Mouse (Mus musculus) neutrophil, adult 5-6 weeks (primary cell): ENCODE results near the gene Defb21. TPM values are rescaled to one million over a fixed set of nuclear protein-coding genes. Genes with fewer than 3 reads are reported as not detected.

Experiments
- ATAC-seq: fragments of 151-379, 151-347 bp; 2 replicates; pipeline ENCODE4 v1.8.0; 2017; ENCODE audit warnings: mild to moderate bottlenecking, moderate TSS enrichment; ENCODE audit not compliant: insufficient number of reproducible peaks, poor library complexity, low FRiP score, severe bottlenecking; ENCODE audit errors: extremely low read depth
- total RNA-seq: library from RNA; stranded (forward); fragments of 200-1000 nt; gene quantifications from 2 replicates; pipeline ENCODE4 v1.2.3, GENCODE M21; 2017

Defb21 gene
- total RNA-seq, 1 experiment from 2014 or later: not detected

DNA sequence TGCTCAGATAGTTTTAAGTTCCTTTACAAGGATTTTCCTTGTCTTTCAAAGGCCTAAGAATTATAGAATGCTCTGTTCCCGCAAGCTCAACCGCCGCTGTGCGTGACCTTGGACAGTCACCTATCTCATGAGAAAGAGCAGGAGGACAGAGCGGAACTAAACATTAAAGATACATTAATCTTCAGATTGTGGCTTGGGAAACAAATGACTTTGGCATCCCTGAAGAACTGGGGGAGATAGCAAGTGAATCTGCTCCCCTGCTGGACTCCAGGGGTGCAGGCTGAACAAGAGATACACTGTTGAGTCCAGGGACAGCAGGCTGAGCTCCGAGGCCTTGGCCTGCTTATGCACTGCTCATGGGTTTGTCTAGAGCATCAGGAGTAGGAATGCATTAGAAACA lies 27.5 kb downstream of the Defb21 start:
- no peak for ATAC-seq

DNA sequence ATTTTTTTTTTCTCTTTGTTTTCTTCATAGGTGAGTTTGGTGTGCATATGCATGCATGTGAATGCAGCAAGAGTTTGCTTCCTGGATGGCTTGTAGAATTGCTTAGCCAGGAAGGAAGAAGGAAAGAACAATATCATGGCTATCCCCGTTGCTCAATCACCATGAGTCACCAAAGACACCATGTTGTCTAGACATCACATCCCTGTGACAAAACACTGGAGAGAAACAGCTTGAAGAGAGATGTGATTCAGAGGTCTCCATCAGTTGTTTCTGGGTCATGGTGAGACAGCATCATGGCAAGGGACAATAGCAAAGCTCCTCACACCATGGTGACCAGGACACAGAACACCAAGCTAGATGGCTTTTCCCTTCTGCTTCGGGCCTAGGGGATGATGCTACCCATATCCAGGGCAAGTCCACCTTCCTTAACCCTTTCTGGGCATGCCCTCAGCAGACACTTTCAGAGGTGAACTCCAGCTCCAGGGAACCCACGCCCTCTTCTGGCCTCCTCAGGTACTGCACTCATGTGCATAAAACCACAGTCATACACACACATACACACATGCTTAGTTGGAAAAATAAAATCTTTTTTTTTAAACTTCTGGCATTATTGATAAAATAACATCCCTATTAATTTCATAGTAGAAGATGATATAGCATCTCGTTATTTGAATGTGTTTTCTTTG lies 28.9 kb downstream of the Defb21 start:
- no peak for ATAC-seq

DNA sequence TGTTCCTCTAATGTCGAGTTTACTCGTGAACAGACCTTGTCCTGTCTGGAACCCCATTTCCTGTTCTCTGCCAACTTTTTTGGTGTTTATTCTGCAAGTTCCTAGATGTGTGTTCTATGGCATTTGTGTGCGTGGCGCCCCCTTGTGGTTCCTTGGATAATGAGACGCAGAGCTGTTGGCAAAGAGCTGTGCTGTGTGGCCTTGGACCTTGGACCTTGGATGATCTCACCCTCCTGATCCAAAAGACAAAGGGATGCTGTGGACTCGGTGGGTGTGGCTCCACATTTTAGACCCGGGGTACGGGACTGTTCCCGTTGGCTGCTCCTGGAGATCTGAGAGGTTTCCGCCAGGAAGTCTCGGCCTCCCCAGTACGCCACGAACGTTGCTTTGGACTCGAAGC lies 31.5 kb downstream of the Defb21 start, which contains the start of gene Defb36:
Defb36 (plus strand) TSS at position 271 of the 400 bp plus-strand sequence.
- ATAC-seq: no peak

DNA sequence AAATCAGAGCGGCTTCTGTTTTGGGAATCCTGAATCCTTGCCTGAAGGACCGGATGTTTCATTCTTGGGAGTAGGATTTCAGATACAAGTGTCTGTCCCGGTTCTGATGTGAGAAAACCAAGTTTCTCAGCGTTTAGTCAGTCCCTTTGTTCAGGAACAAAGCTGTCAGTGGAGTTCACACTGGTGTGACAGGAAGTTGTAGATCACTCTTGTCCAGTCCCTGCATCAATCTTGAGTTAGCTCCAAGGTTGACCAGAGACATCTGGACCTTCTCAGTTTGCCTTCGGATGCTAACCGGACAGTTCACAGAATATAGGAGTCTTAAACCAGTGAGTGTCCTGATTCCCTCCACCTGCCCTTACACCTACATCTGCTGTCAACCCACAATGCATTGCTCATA lies 35.2 kb downstream of the Defb21 start:
- ATAC-seq: no peak

GRCm38 (mm10) chr2:152608719-152609118 lies 36.2 kb downstream of the Defb21 start:
- no peak for ATAC-seq

- no peak for ATAC-seq
Observed at GRCm38 (mm10) chr2:152612193-152612592, 39.6 kb downstream of the Defb21 start.

DNA sequence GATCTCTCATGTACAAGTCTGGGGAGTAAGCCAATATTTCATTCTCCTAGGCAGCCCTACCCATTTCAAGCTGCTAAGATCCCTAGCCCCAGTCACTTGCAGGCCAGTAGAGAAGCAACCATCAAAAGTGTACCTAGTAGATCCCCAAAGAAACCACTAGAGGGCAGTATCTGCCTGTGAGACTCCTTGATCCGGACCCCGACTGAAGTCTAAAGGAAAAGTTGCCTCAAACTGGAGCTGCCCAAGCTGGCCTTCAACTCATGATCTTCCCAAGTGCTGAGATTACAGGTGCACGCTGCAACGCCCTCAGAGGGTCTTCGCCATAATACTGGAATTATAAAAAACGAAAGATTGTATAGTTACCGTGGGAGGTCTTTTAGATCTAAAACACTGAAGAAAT lies 43.0 kb downstream of the Defb21 start:
- ATAC-seq: peak; percentile 48; the same call in 1 of the 2 replicates

- ATAC-seq: no peak
Observed at GRCm38 (mm10) chr2:152616470-152616869, 43.9 kb downstream of the Defb21 start.

DNA sequence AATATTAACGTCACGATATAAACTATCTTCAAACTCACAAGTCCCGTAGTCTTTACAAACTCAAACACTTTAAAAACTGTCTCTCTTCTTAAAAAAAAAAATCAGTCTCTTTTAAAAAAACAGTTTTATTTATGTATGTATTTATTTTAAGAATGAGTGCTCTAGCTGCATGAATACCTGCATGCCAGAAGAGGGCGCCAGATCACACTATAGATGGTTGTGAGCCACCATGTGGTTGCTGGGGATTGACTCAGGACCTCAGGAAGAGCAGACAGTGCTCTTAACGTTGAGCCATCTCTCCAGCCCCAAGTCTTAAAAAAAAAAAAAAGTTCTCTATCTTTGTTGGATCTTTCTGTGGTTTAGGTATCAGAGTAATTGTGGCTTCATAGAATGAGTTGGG lies 44.8 kb downstream of the Defb21 start:
- no peak for ATAC-seq

DNA sequence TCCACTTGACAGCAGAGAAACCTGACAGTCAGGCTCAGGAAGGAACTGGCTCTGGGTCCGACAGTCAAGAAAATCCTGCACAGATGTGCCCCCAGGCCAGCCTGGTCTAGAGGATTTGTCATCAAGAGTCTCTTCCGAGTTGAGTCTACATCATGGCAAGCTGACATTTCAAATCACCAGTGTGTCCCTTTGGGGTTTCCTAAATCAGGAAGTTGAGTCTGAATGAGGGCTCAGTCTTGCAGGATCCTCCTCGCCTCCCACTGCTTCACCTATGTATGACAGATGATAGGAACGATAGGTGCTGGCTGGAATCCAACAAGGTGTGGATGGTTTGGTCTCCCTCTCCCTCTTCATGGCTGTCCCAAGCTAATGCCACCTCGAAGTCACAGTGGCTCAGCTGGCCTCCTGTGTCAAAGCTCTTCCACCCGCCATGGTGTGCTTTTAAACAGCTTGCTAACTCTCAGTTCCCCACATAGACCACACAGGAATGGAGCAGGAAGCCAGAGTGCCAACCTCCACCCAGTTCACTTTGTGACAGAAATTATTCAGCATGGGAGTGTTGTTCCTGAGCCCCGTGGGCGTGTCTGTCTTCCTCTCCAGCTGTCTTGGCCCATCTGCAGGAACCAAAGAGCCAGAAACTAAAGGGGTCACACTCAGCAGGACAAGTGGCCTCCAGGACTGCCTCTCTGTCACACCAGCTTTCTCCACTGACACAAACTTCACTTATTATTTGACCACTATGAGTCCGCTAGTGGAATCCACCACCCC lies 48.0 kb downstream of the Defb21 start:
- no peak for ATAC-seq

- no peak for ATAC-seq
Observed at GRCm38 (mm10) chr2:152622151-152622550, 49.6 kb downstream of the Defb21 start.

DNA sequence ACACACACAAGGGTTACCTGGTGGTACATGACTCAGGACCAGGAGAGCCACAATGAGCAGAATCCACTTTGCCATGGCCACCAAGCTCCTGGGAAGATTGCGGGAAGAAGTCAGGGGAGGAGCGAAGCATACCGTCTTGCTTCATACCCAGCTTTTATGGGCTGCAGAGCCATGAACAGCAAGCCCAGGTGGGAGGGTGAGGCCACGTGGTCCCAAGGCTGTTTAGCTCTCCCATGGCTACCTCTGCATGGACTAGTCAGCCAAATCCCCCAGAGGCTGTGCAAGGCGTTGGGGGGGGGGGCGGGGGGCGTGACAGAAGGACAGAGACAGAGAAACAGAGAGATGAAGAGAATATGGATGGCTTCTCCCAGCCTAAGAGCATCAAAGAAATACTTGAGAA lies 50.4 kb downstream of the Defb21 start, which contains the start of gene Defb25:
Defb25 (minus strand) TSS at position 101 of the 400 bp plus-strand sequence.
- no peak for ATAC-seq

Other genes starting within 250 kb of the Defb21 start
- 90.7 and 112 TPM in 2 replicates for gene Rbck1, start 240.1 kb upstream of the Defb21 start, total RNA-seq
- 0.37 and 2.1 TPM in 2 replicates for gene Trib3, start 228.7 kb upstream of the Defb21 start, total RNA-seq
- gene Nrsn2, start 196.1 kb upstream of the Defb21 start, total RNA-seq: not detected in 2 replicates
- gene Sox12, start 174.7 kb upstream of the Defb21 start, total RNA-seq: 0.70 and 1.4 TPM in 2 replicates
- 0.98 and 1.5 TPM in 2 replicates for gene Zcchc3, start 157.7 kb upstream of the Defb21 start, total RNA-seq
- not detected in 2 replicates for gene 6820408C15Rik, start 157.2 kb upstream of the Defb21 start, total RNA-seq
- not detected in 2 replicates for gene Defb23, start 108.1 kb upstream of the Defb21 start, total RNA-seq
- gene Defb20, start 95.7 kb upstream of the Defb21 start, total RNA-seq: not detected in 2 replicates
- gene Defb22, start 82.6 kb upstream of the Defb21 start, total RNA-seq: not detected in 2 replicates
- not detected in 2 replicates for gene Defb26, start 61.1 kb upstream of the Defb21 start, total RNA-seq
- not detected in 2 replicates for gene Defb28, start 54.5 kb upstream of the Defb21 start, total RNA-seq
- gene Defb29, start 32.6 kb upstream of the Defb21 start, total RNA-seq: not detected in 2 replicates
- not detected in 2 replicates for gene Gm17416, start 3.4 kb upstream of the Defb21 start, total RNA-seq
- gene Defb19, start 7.6 kb downstream of the Defb21 start, total RNA-seq: not detected in 2 replicates
- not detected in 2 replicates for gene Defb45, start 26.7 kb downstream of the Defb21 start, total RNA-seq
- not detected in 2 replicates for gene Defb36, start 31.6 kb downstream of the Defb21 start, total RNA-seq
- not detected in 2 replicates for gene Defb25, start 50.3 kb downstream of the Defb21 start, total RNA-seq
- 0.35 and 2.1 TPM in 2 replicates for gene Rem1, start 54.2 kb downstream of the Defb21 start, total RNA-seq
- gene H13, start 96.7 kb downstream of the Defb21 start, total RNA-seq: 89.7 and 95.5 TPM in 2 replicates
- gene Mcts2, start 114.3 kb downstream of the Defb21 start, total RNA-seq: 16.4 and 17.1 TPM in 2 replicates
- gene Id1, start 163.5 kb downstream of the Defb21 start, total RNA-seq: 16.2 and 19.4 TPM in 2 replicates
- gene Cox4i2, start 181.4 kb downstream of the Defb21 start, total RNA-seq: not detected in 2 replicates